Mouse (Mus musculus) ES-E14 (cell line): ENCODE measurements around the gene Tacc3. TPM values are rescaled to one million over a fixed set of nuclear protein-coding genes. Genes with fewer than 3 reads are reported as not detected.
A peak's percentile ranks its signal among the peaks of the same experiment; 100 is the strongest.

Experiments used
- DNase-seq: peaks from one replicate; pipeline ENCODE4 v3.0.0-alpha.2; 2013; ENCODE audit warnings: low read depth, low spot score
- H3K27ac ChIP-seq: 2 replicates; pipeline ENCODE4 v1.5.1; 2012; ENCODE audit warnings: low read depth, mild to moderate bottlenecking, low read length, moderate library complexity, mixed read lengths; ENCODE audit not compliant: poor library complexity, insufficient read depth, severe bottlenecking
- H3K36me3 ChIP-seq: 2 replicates; pipeline ENCODE4 v1.6.1; 2012; ENCODE audit warnings: mild to moderate bottlenecking, low read length, moderate library complexity, mixed read lengths; ENCODE audit not compliant: control insufficient read depth, poor library complexity, insufficient read depth, severe bottlenecking
- H3K4me1 ChIP-seq, 2 experiments: fragments of 150-350 bp in 1 of 2; sonication (generic) in 1 of 2; 2 replicates each; pipeline ENCODE4 v1.6.1; 2012; ENCODE audit warnings: low read length in 2 of 2, mild to moderate bottlenecking in 1 of 2, mixed read lengths in 1 of 2; ENCODE audit not compliant: control insufficient read depth in 2 of 2, insufficient read depth in 2 of 2, poor library complexity in 1 of 2
- H3K4me3 ChIP-seq, 2 experiments: fragments of 150-350 bp in 1 of 2; sonication (generic) in 1 of 2; 2 replicates each; pipeline ENCODE4 v1.5.1; 2012; ENCODE audit warnings: low read length in 2 of 2, low read depth in 1 of 2, mild to moderate bottlenecking in 1 of 2, mixed read lengths in 1 of 2; ENCODE audit not compliant: insufficient read depth in 1 of 2, poor library complexity in 1 of 2, severe bottlenecking in 1 of 2
- H3K9ac ChIP-seq: 2 replicates; pipeline ENCODE4 v1.6.1; 2012; ENCODE audit warnings: low read depth, mild to moderate bottlenecking, low read length, mixed read lengths; ENCODE audit not compliant: poor library complexity, insufficient read depth, severe bottlenecking
- H3K9me3 ChIP-seq: fragments of 150-350 bp; sonication (generic); 2 replicates; pipeline ENCODE4 v1.6.1; 2012; ENCODE audit warnings: low read depth, mild to moderate bottlenecking, low read length; ENCODE audit not compliant: control insufficient read depth, insufficient read depth
- CHD2 ChIP-seq: IDR thresholded peaks from 2 replicates; pipeline ENCODE4 v1.6.1; 2014; ENCODE audit warnings: mild to moderate bottlenecking, low read depth, low read length, inconsistent platforms
- HCFC1 ChIP-seq: IDR thresholded peaks from 2 replicates; pipeline ENCODE4 v1.6.1; 2012; ENCODE audit warnings: low read length, inconsistent platforms, borderline replicate concordance; ENCODE audit not compliant: insufficient read depth
- MAFK ChIP-seq: IDR thresholded peaks from 2 replicates; pipeline ENCODE4 v1.6.1; 2014; ENCODE audit warnings: mild to moderate bottlenecking, low read depth, low read length, inconsistent platforms; ENCODE audit not compliant: insufficient read depth
- ZC3H11A ChIP-seq: IDR thresholded peaks from 2 replicates; pipeline ENCODE4 v1.6.1; 2012; ENCODE audit warnings: low read depth, mild to moderate bottlenecking, inconsistent platforms, low read length, borderline replicate concordance
- ZNF384 ChIP-seq: IDR thresholded peaks from 2 replicates; pipeline ENCODE4 v1.6.1; 2012; ENCODE audit warnings: low read depth, low read length, inconsistent platforms
- in situ Hi-C, 2 experiments: fragments of 600-800 bp; cut with MboI; formaldehyde crosslinking; loops; one replicate each; pipeline ENCODE4 v1.15.1; 2025; ENCODE audit warnings: low sequenced_read_pairs in 2 of 2, inconsistent platforms in 1 of 2; ENCODE audit not compliant: unreplicated experiment in 2 of 2
- total RNA-seq: library from RNA; depleted of rRNA; stranded (reverse); fragments of 300-350 nt; gene quantifications from 2 replicates; pipeline ENCODE4 v1.2.3, GENCODE M21; 2012

Tacc3 gene
- total RNA-seq, 1 experiment, result 132 TPM

- peaks cover 22% of the 10 kb centered on the region for H3K36me3 ChIP-seq
Measured at GRCm38 (mm10) chr5:33674439-33674838, 16.5 kb downstream of the Tacc3 start.

GRCm38 (mm10) chr5:33675964-33676363 lies 18.0 kb downstream of the Tacc3 start:
- Histone ChIP-seq H3K9ac (no peak overlapping the region), H3K4me1 (peaks cover 0 to under 1% of the 10 kb centered on the region in 2 experiments; a peak in 1 of 4 replicates), H3K36me3 (peaks cover 12% of the 10 kb centered on the region), H3K4me3 (no peak overlapping the region), H3K9me3 (no peaks in the 10 kb centered on the region), H3K27ac (no peak overlapping the region)
- DNase-seq, result peak; percentile 47
- TF ChIP-seq ZNF384 (no peak), ZC3H11A (no peak), MAFK (no peak), CHD2 (no peak), HCFC1 (no peak)
- in situ Hi-C loops, result no loop called here

More at GRCm38 (mm10) chr5:33674439-33674838, 16.5 kb downstream of the Tacc3 start:
- no peaks in the 10 kb centered on the region for H3K4me1 ChIP-seq
- no peak overlapping the region for H3K4me3 ChIP-seq
- TF ChIP-seq CHD2 (no peak), MAFK (no peak), HCFC1 (no peak)
- in situ Hi-C loops, result no loop called here
- H3K9me3 ChIP-seq, result no peaks in the 10 kb centered on the region
- H3K27ac ChIP-seq, result no peak overlapping the region
- no peak for DNase-seq
- H3K9ac ChIP-seq, result no peak overlapping the region

GRCm38 (mm10) chr5:33678244-33678643 lies 20.3 kb downstream of the Tacc3 start:
- DNase-seq, result no peak
- TF ChIP-seq HCFC1 (no peak), ZC3H11A (no peak), ZNF384 (no peak), MAFK (no peak), CHD2 (no peak)
- Histone ChIP-seq H3K4me1 (peaks cover 2 to 5% of the 10 kb centered on the region in 2 experiments; a peak in 3 of 4 replicates), H3K9ac (no peak overlapping the region), H3K27ac (no peak overlapping the region), H3K9me3 (no peaks in the 10 kb centered on the region), H3K4me3 (no peak overlapping the region), H3K36me3 (peaks cover 4% of the 10 kb centered on the region; the same call in 1 of the 2 replicates)
- in situ Hi-C loops, result no loop called here

GRCm38 (mm10) chr5:33681044-33681443 lies 23.1 kb downstream of the Tacc3 start:
- no peak overlapping the region for H3K4me3 ChIP-seq
- H3K9ac ChIP-seq, result no peak overlapping the region
- no peak for TF ChIP-seq ZC3H11A
- no peak for TF ChIP-seq HCFC1
- TF ChIP-seq CHD2, result no peak
- no peak for TF ChIP-seq ZNF384
- no peak for TF ChIP-seq MAFK
- no peaks in the 10 kb centered on the region for H3K36me3 ChIP-seq
- H3K4me1 ChIP-seq, result peaks cover 2 to 5% of the 10 kb centered on the region in 2 experiments; a peak in 3 of 4 replicates
- in situ Hi-C loops, result no loop called here
- no peaks in the 10 kb centered on the region for H3K9me3 ChIP-seq
- DNase-seq, result no peak
- H3K27ac ChIP-seq, result no peak overlapping the region
